In the genomic region with DNA sequence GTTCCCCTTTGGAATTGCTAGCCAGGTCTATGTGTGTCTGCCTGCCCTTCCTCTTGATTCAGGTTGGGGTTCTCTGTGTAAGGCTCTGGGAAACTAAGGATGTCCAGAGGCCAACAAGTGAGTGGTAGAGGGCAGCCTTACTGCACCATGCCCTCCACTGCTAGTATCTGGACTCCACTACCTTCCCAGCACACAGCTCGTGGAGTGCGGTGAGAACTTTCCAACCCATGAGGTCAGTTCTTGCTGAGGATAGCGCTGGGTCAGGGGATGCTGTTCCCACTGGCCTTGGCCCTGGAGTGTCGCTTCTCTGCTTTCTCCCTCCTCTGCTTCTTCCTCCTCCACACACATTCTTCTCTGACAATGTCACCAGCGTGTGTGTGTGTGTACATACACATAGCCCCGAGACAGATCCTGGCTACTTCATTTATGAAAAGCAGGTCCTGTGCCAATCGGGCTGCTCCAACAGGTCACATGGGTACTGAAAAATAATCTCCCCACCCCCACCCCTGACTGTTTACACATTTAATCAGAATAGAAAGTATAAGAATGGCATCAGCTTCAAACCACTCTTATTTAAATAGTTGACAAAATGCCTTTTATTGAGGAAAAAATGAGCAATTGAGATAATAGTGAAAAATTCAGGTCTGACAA, we compare ENCODE assay signal across 22 mouse cellular contexts. TPM values are rescaled to one million over a fixed set of nuclear protein-coding genes. Genes with fewer than 3 reads are reported as not detected.
DNase-seq lines count a peak whose midpoint lies in the region; ATAC-seq and TF ChIP-seq lines count a peak whose summit lies in the region.
"Had no signal": no experiment of that assay in that cellular context is flagged by ENCODE, and none has a peak within 500 bp of the region (broad histone marks: within the 10 kb centered on the region; RNA-seq: fewer than 3 reads in every experiment).

No protein-coding gene starts in this region.

- H3K4me1 ChIP-seq in hindbrain, postnatal 0 days (ENCODE audit: insufficient read depth, low read length) = no peaks in the 10 kb centered on the region
- no peaks in the 10 kb centered on the region for H3K4me1 ChIP-seq in hindbrain, embryonic 16.5 days (ENCODE audit: control insufficient read depth, insufficient read depth, low read depth, low read length)
- H3K4me1 ChIP-seq: intestine, embryonic 15.5 days had no signal

- no peak for DNase-seq in hindbrain, postnatal 0 days (ENCODE audit: low spot score)
- peak; percentile 19 for DNase-seq in ovary, adult 18-20 months (ENCODE audit: low spot score)
- no peak for DNase-seq in ovary, postnatal 10 days (ENCODE audit: low spot score)
- DNase-seq in Patski (ENCODE audit: low read depth, low spot score) = no peak
- DNase-seq in gastrocnemius, postnatal 36 days = no peak
- no peak for DNase-seq in urinary bladder, postnatal 14 days (ENCODE audit: low spot score)
- DNase-seq: cerebellum, adult 9-10 months; gastrocnemius, postnatal 14 days; lung, postnatal 36 days had no signal

- intact Hi-C loops in gastrocnemius, postnatal 36 days (cut with DNase I) = loop anchor here (5.0 kb wide), 1 partner anchor 167 kb away; no protein-coding TSS in a partner anchor

- 64% methylated on average over 7 of the region's 7 CpGs for WGBS in hindbrain, postnatal 0 days
- 59% methylated on average over 7 of the region's 7 CpGs for WGBS in hindbrain, embryonic 16.5 days

- H3K27me3 ChIP-seq in hindbrain, postnatal 0 days (ENCODE audit: insufficient read depth, low read length) = no peaks in the 10 kb centered on the region
- no peaks in the 10 kb centered on the region for H3K27me3 ChIP-seq in hindbrain, embryonic 16.5 days (replicated peaks; ENCODE audit: control insufficient read depth, insufficient read depth, low read length)
- H3K27me3 ChIP-seq in Patski = no peaks in the 10 kb centered on the region
- H3K27me3 ChIP-seq: heart, embryonic 15.5 days; intestine, embryonic 15.5 days had no signal

- no peak overlapping the region for H3K4me2 ChIP-seq in hindbrain, postnatal 0 days (ENCODE audit: low read depth, low read length)
- H3K4me2 ChIP-seq in hindbrain, embryonic 16.5 days (ENCODE audit: low read length) = no peak overlapping the region
- H3K4me2 ChIP-seq: heart, embryonic 15.5 days; intestine, embryonic 15.5 days had no signal

- H3K9me3 ChIP-seq in hindbrain, postnatal 0 days (ENCODE audit: low read length) = no peaks in the 10 kb centered on the region
- H3K9me3 ChIP-seq in hindbrain, embryonic 16.5 days (ENCODE audit: control insufficient read depth, low read length) = no peaks in the 10 kb centered on the region
- H3K9me3 ChIP-seq: embryonic facial prominence, embryonic 10.5 days; heart, embryonic 15.5 days; intestine, embryonic 15.5 days had no signal

- 0 out of 2 replicates have a peak overlapping the region, but pooled peaks have one; percentile 9 for H3K9ac ChIP-seq in hindbrain, postnatal 0 days (replicated peaks; ENCODE audit: low read length)
- no peak overlapping the region for H3K9ac ChIP-seq in hindbrain, embryonic 16.5 days (ENCODE audit: low read depth, low read length)
- H3K9ac ChIP-seq: heart, embryonic 15.5 days; intestine, embryonic 15.5 days had no signal

- H3K36me3 ChIP-seq in hindbrain, postnatal 0 days (ENCODE audit: insufficient read depth, low read length) = no peaks in the 10 kb centered on the region
- H3K36me3 ChIP-seq in hindbrain, embryonic 16.5 days (ENCODE audit: control insufficient read depth, insufficient read depth, low read length) = no peaks in the 10 kb centered on the region
- H3K36me3 ChIP-seq: embryonic facial prominence, embryonic 10.5 days; heart, embryonic 15.5 days; intestine, embryonic 15.5 days had no signal

- H3K27ac ChIP-seq in hindbrain, postnatal 0 days = no peak overlapping the region
- no peak overlapping the region for H3K27ac ChIP-seq in hindbrain, embryonic 16.5 days (ENCODE audit: low read depth, low read length)
- H3K27ac ChIP-seq: embryonic facial prominence, embryonic 10.5 days; heart, embryonic 15.5 days; intestine, embryonic 15.5 days had no signal

- in situ Hi-C loops in Patski (cut with MboI; ENCODE audit: low pct_unique_long_range_greater_than_20kb) = loop anchor here (5.0 to 10.0 kb wide), 3 partner anchors 72 to 255 kb away; partner anchors contain the start of gene Hrg

- CTCF ChIA-PET in Patski (lab: Charles Lee) = interaction anchor here (1.4 to 3.4 kb wide), 3 partner anchors 73 to 174 kb away, joined by 4 to 14 read pairs (median 11); no protein-coding TSS in a partner anchor

- TF ChIP-seq CTCF in hindbrain, postnatal 0 days (IDR thresholded peaks at IDR 0.05; ENCODE audit: low read depth) = no peak
- no peak for TF ChIP-seq CTCF in Patski (IDR thresholded peaks at IDR 0.05)

- POLR2A ChIA-PET in Patski (lab: Charles Lee) = interaction anchor here (0.7 to 0.8 kb wide), 2 partner anchors 41 to 151 kb away, joined by 4 read pairs; no protein-coding TSS in a partner anchor

- no peak overlapping the region for H3K4me3 ChIP-seq in hindbrain, postnatal 0 days (ENCODE audit: low read length)
- no peak overlapping the region for H3K4me3 ChIP-seq in hindbrain, embryonic 16.5 days (ENCODE audit: low read length)
- H3K4me3 ChIP-seq: embryonic facial prominence, embryonic 10.5 days; heart, embryonic 15.5 days; intestine, embryonic 15.5 days had no signal

- no peak for ATAC-seq in hindbrain, postnatal 0 days
- ATAC-seq in hindbrain, embryonic 16.5 days = no peak
- ATAC-seq in Patski = peak; percentile 14
- ATAC-seq: forebrain, embryonic 14.5 days; intestine, embryonic 15.5 days had no signal

RNA-seq across cellular contexts. Expression of gene Ahsg, which starts 11.0 kb away (rescaled TPM):
- total RNA-seq in hindbrain, postnatal 0 days (2014; rRNA removed) = not detected in 2 replicates
- not detected in 2 replicates for polyA plus RNA-seq in hindbrain, postnatal 0 days (2015; fragmentation: Nextera tagmentation; extraction: Ambion mirVana)
- not detected in 2 replicates for polyA plus RNA-seq in hindbrain, embryonic 16.5 days (2015; fragmentation: Nextera tagmentation; extraction: Ambion mirVana)
- polyA plus RNA-seq in Patski (2021) = not detected
- under 1 TPM in 1 of 2 experiments, not detected in 1; 0.97 TPM for total RNA-seq in gastrocnemius, postnatal 36 days (2021)
- total RNA-seq: common myeloid progenitor, adult 5-6 weeks; layer of hippocampus, postnatal 10 days; megakaryocyte-erythroid progenitor cell, adult 5-6 weeks; midbrain, postnatal 0 days had no signal
- polyA plus RNA-seq: embryonic facial prominence, embryonic 10.5 days; forebrain, embryonic 14.5 days; hindbrain, embryonic 11.5 days; limb, embryonic 11.5 days had no signal

RNA-seq across cellular contexts. Expression of gene Dnajb11, which starts 22.4 kb away (rescaled TPM):
- 41.2 and 58.9 TPM in 2 replicates for total RNA-seq in hindbrain, postnatal 0 days (2014; rRNA removed)
- polyA plus RNA-seq in hindbrain, postnatal 0 days (2015; fragmentation: Nextera tagmentation; extraction: Ambion mirVana) = 86.9 and 87.1 TPM in 2 replicates
- polyA plus RNA-seq in hindbrain, embryonic 16.5 days (2015; fragmentation: Nextera tagmentation; extraction: Ambion mirVana) = 96.8 and 104 TPM in 2 replicates
- polyA plus RNA-seq in Patski (2021) = 140 TPM
- 10 to 100 TPM; 36.3 to 36.7 TPM for total RNA-seq in gastrocnemius, postnatal 36 days (2021)

RNA-seq across cellular contexts. Expression of gene Tbccd1, which starts 22.6 kb away (rescaled TPM):
- 13.2 and 16.9 TPM in 2 replicates for total RNA-seq in hindbrain, postnatal 0 days (2014; rRNA removed)
- polyA plus RNA-seq in hindbrain, postnatal 0 days (2015; fragmentation: Nextera tagmentation; extraction: Ambion mirVana) = 17.2 and 17.5 TPM in 2 replicates
- 20.1 and 23.5 TPM in 2 replicates for polyA plus RNA-seq in hindbrain, embryonic 16.5 days (2015; fragmentation: Nextera tagmentation; extraction: Ambion mirVana)
- 24.7 TPM for polyA plus RNA-seq in Patski (2021)
- total RNA-seq in gastrocnemius, postnatal 36 days (2021) = 1 to 10 TPM; 4.5 to 6.4 TPM

RNA-seq across cellular contexts. Expression of gene Fetub, which starts 38.1 kb away (rescaled TPM):
- not detected in 2 replicates for total RNA-seq in hindbrain, postnatal 0 days (2014; rRNA removed)
- polyA plus RNA-seq in hindbrain, postnatal 0 days (2015; fragmentation: Nextera tagmentation; extraction: Ambion mirVana) = 0.10 TPM in 1 of 2 replicates, not detected in the other
- polyA plus RNA-seq in hindbrain, embryonic 16.5 days (2015; fragmentation: Nextera tagmentation; extraction: Ambion mirVana) = not detected in 2 replicates
- 0.21 TPM for polyA plus RNA-seq in Patski (2021)
- under 1 TPM in 1 of 2 experiments, not detected in 1; 0.18 TPM for total RNA-seq in gastrocnemius, postnatal 36 days (2021)
- total RNA-seq: common myeloid progenitor, adult 5-6 weeks; gastrocnemius, postnatal 14 days; left cerebral cortex, adult 8-10 months; megakaryocyte-erythroid progenitor cell, adult 5-6 weeks; midbrain, postnatal 0 days had no signal
- polyA plus RNA-seq: embryonic facial prominence, embryonic 10.5 days; forebrain, embryonic 14.5 days; heart, embryonic 15.5 days; hindbrain, embryonic 11.5 days; kidney, embryonic 14.5 days; limb, embryonic 11.5 days had no signal
